Mouse (Mus musculus) heart, postnatal 0 days (tissue): ENCODE measurements at regions not wholly inside any gene's neighbourhood (a gene's known extent, or its start where the extent isn't known, plus 50 kb on each side); places are given as distances from the start of the nearest gene placed in this dataset.
"Not testable (repeated sequence)": the region's sequence is repeated elsewhere in the genome, so short reads cannot be mapped to it uniquely, and the experiment has no call there.

ENCODE experiments used
- ATAC-seq: fragments of 200-750 bp; cut with Nextera tagmentation; 2 replicates; pipeline ENCODE4 v1.8.0; 2017; ENCODE audit warnings: low read depth, moderate number of reproducible peaks, moderate library complexity; ENCODE audit not compliant: insufficient read depth
- DNase-seq: peaks from one replicate; pipeline ENCODE4 v3.0.0-alpha.2; 2016; ENCODE audit warnings: low spot score
- H3K27ac ChIP-seq: fragments of 300-500 bp; sonication (generic); 2 replicates; pipeline ENCODE4 v1.5.1; 2014; ENCODE audit warnings: low read depth, mild to moderate bottlenecking
- H3K27me3 ChIP-seq: fragments of 300-500 bp; sonication (generic); 2 replicates; pipeline ENCODE4 v1.6.1; 2014; ENCODE audit warnings: low read length, mixed read lengths; ENCODE audit not compliant: control insufficient read depth, insufficient read depth
- H3K36me3 ChIP-seq: fragments of 300-500 bp; sonication (generic); replicated peaks from 2 replicates; pipeline ENCODE4 v1.6.1; 2014; ENCODE audit warnings: low read length, mixed read lengths; ENCODE audit not compliant: control insufficient read depth, insufficient read depth
- H3K4me1 ChIP-seq: fragments of 300-500 bp; sonication (generic); 2 replicates; pipeline ENCODE4 v1.6.1; 2014; ENCODE audit warnings: antibody characterized with exemption; ENCODE audit not compliant: control insufficient read depth, insufficient read depth
- H3K4me2 ChIP-seq: fragments of 300-500 bp; sonication (generic); 2 replicates; pipeline ENCODE4 v1.6.1; 2014; ENCODE audit warnings: low read depth, mild to moderate bottlenecking, low read length, moderate library complexity
- H3K4me3 ChIP-seq: fragments of 300-500 bp; sonication (generic); 2 replicates; pipeline ENCODE4 v1.5.1; 2014; ENCODE audit warnings: low read depth, low read length
- H3K9ac ChIP-seq: fragments of 300-500 bp; sonication (generic); replicated peaks from 2 replicates; pipeline ENCODE4 v1.6.1; 2014; ENCODE audit warnings: low read depth, low read length, mixed read lengths
- H3K9me3 ChIP-seq: fragments of 300-500 bp; sonication (generic); replicated peaks from 2 replicates; pipeline ENCODE4 v1.6.1; 2016; ENCODE audit warnings: low read length; ENCODE audit not compliant: control insufficient read depth
- CTCF ChIP-seq: IDR thresholded peaks from 2 replicates; pipeline ENCODE4 v1.5.1; 2016; ENCODE audit warnings: antibody characterized with exemption, control low read depth, low read depth
- EP300 ChIP-seq: IDR thresholded peaks from 2 replicates; pipeline ENCODE4 v1.6.1; 2016; ENCODE audit warnings: antibody characterized with exemption, low read depth
- WGBS: fragments of 180-500 bp; shearing (Covaris S2); extraction: QIAGEN DNeasy Blood & Tissue Kit; methylation state at CpG from one replicate; pipeline ENCODE4 v1.1.7; 2014; 5-methylcytosine and 5-hydroxymethylcytosine counted together

DNA sequence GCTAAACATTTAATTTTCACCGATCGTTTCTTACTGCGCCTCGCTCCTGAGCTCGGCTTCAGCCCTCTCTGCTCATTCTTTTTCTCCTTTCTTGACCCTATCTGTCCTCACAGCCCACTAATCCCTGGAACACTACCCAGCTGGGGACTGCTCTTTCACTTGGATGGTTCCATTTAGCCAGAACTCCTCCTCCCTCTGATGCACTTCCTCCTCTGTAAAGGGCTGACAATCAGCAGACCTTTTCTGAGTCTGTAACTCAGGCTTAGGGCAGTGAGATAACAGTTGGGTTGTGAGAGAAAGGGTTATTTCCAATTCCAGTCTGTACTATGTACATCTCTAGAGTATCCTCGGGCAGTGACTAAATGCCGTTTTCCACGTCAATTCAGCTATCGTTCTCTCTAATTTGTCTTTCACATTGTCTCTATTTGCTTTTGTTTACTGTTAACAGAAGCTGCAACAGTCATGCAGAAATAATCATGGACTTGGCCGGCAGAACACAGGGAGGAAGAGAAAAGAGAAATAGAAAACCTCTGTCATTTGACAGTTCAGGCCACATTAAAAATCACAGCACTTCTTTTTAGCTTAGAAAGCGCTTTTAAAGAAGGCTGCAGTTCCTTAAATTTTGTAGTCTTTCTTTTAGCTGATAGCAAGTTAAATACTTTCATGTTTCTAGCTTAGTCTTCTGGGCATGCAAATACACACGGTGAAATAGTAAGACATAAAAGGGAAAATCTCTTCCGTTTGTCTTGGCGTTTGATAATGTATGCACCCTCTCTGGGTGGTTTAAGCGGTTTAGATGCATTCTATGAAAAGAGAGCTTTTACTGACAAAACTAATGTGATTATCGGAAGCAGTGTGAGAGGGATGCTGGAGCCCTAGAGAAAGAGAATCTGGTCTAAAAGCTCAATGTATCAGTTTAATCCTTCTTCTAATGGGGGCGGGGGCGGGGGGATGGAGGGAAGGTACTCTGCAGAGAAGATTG is 94.7 kb upstream of the Fam181b start:
- TF ChIP-seq CTCF: no peak
- no peak for TF ChIP-seq EP300
- no peaks in the 10 kb centered on the region for H3K4me1 ChIP-seq
- peak overlapping the region; percentile 29; the same call in 1 of the 2 replicates for H3K4me2 ChIP-seq
- peak; percentile 66 for DNase-seq
- H3K36me3 ChIP-seq: no peaks in the 10 kb centered on the region
- ATAC-seq: peak; percentile 77
- no peaks in the 10 kb centered on the region for H3K27me3 ChIP-seq
- H3K27ac ChIP-seq: peak overlapping the region; percentile 41
- H3K9ac ChIP-seq: no peak overlapping the region
- no peak overlapping the region for H3K4me3 ChIP-seq
- no peaks in the 10 kb centered on the region for H3K9me3 ChIP-seq
- 50% methylated on average over 18 of the region's 18 CpGs for WGBS

DNA sequence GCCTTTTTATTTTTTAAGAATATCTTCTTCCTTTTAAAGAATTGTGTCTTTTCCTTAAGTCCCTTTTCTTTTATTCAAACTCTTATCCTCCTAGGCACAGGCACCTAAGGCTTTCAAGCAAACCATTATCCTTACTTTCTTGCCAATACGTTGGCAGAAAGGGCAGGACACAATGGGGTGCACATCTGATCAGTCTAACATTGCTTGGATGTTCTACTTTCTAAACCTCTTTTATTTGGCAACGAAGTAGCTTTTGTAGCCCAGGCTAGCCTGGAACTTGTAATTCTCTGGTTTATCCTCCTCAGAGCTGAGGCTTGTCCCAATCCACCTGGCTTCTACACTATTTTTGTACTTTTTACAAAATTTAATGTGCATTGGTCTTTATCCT is 94.0 kb upstream of the Fam181b start:
- no peak overlapping the region for H3K9ac ChIP-seq

GRCm38 (mm10) chr7:92998886-92999285 is 80.8 kb upstream of the Fam181b start:
- 77% methylated on average over 3 of the region's 3 CpGs for WGBS
- DNase-seq (no peak), ATAC-seq (no peak)
- Histone ChIP-seq H3K4me2 (no peak overlapping the region), H3K27me3 (no peaks in the 10 kb centered on the region), H3K27ac (no peak overlapping the region), H3K4me3 (no peak overlapping the region), H3K36me3 (no peaks in the 10 kb centered on the region), H3K9ac (no peak overlapping the region), H3K4me1 (no peaks in the 10 kb centered on the region), H3K9me3 (no peaks in the 10 kb centered on the region)
- TF ChIP-seq EP300: no peak
- no peak for TF ChIP-seq CTCF

More for the DNA sequence above, 94.0 kb upstream of the Fam181b start:
- Histone ChIP-seq H3K36me3 (no peaks in the 10 kb centered on the region), H3K27ac (no peak overlapping the region), H3K4me2 (no peak overlapping the region), H3K27me3 (no peaks in the 10 kb centered on the region), H3K4me1 (no peaks in the 10 kb centered on the region), H3K9me3 (no peaks in the 10 kb centered on the region), H3K4me3 (no peak overlapping the region)
- DNase-seq (no peak), ATAC-seq (no peak)
- 73% methylated on average over 2 of the region's 2 CpGs for WGBS
- TF ChIP-seq EP300: no peak
- TF ChIP-seq CTCF: no peak

DNA sequence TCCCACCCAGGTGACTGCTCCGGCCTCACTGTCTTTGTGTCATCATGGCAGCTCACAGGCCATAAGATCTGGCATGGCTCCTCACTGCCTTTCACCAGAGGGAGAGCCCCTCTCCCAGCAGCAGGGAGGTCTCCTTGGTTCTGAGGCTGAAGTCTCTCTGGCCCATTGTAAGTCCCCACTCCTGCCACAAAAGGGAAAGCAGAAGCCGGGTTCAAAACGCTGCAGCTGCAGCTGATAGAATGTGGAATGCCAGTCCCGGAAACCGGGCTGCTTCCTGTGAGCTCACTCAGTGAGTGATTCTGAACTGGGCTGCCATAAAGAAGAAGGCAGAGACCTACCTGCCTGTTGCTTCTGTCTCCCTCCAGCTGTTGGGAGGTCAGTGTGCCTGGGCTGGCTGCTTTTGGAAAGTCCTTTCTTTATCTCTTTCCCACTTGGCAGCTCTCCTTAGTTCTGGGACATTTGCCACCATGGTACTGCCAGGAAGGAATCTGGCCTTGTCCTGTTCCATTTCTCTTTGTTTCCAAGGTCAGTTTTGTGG is 72.9 kb upstream of the Fam181b start:
- H3K4me2 ChIP-seq, H3K27me3 ChIP-seq, H3K4me1 ChIP-seq, H3K4me3 ChIP-seq, H3K36me3 ChIP-seq, H3K9me3 ChIP-seq, H3K9ac ChIP-seq: not testable (repeated sequence)
- ATAC-seq (peak; percentile 83), DNase-seq (peak; percentile 53)
- peak overlapping the region; percentile 66 for H3K27ac ChIP-seq
- WGBS: 27% methylated on average over 5 of the region's 5 CpGs

GRCm38 (mm10) chr7:93007721-93008120 is 71.9 kb upstream of the Fam181b start:
- no peak for TF ChIP-seq CTCF
- no peak for TF ChIP-seq EP300
- 62% methylated on average over 4 of the region's 4 CpGs for WGBS
- no peak for DNase-seq
- no peak for ATAC-seq
- Histone ChIP-seq H3K4me3 (no peak overlapping the region), H3K27ac (peak overlapping the region; percentile 66), H3K9me3 (no peaks in the 10 kb centered on the region), H3K27me3 (no peaks in the 10 kb centered on the region), H3K4me1 (no peaks in the 10 kb centered on the region), H3K4me2 (no peak overlapping the region), H3K36me3 (no peaks in the 10 kb centered on the region), H3K9ac (no peak overlapping the region)

- no peaks in the 10 kb centered on the region for H3K27me3 ChIP-seq
- no peak overlapping the region for H3K4me3 ChIP-seq
- ATAC-seq: no peak
These were observed 60.3 kb upstream of the Fam181b start for GRCm38 (mm10) chr7:93019390-93019789.

More at GRCm38 (mm10) chr7:93019390-93019789, 60.3 kb upstream of the Fam181b start:
- 59% methylated on average over 1 of the region's 1 CpGs for WGBS
- Histone ChIP-seq H3K4me2 (no peak overlapping the region), H3K4me1 (no peaks in the 10 kb centered on the region), H3K9ac (no peak overlapping the region), H3K27ac (no peak overlapping the region), H3K36me3 (no peaks in the 10 kb centered on the region), H3K9me3 (no peaks in the 10 kb centered on the region)
- DNase-seq: no peak
- TF ChIP-seq EP300 (no peak), CTCF (no peak)
